Mouse (Mus musculus) intestine, postnatal 0 days (tissue): ENCODE results near the gene Hist1h2ap. TPM values are rescaled to one million over a fixed set of nuclear protein-coding genes. Genes with fewer than 3 reads are reported as not detected.
"Not testable (repeated sequence)": the region's sequence is repeated elsewhere in the genome, so short reads cannot be mapped to it uniquely, and the experiment has no call there.

Source experiments
- ATAC-seq: fragments of 200-750 bp; cut with Nextera tagmentation; 2 replicates; pipeline ENCODE4 v1.8.0; 2017; ENCODE audit warnings: mild to moderate bottlenecking, moderate TSS enrichment, moderate library complexity
- H3K27ac ChIP-seq: fragments of 300-500 bp; sonication (generic); 2 replicates; pipeline ENCODE4 v1.5.1; 2014; ENCODE audit warnings: mild to moderate bottlenecking, low read depth, low read length, moderate library complexity
- H3K27me3 ChIP-seq: fragments of 300-500 bp; sonication (generic); replicated peaks from 2 replicates; pipeline ENCODE4 v1.6.1; 2014; ENCODE audit warnings: low read length, mixed read lengths; ENCODE audit not compliant: control insufficient read depth, insufficient read depth
- H3K36me3 ChIP-seq: fragments of 300-500 bp; sonication (generic); 2 replicates; pipeline ENCODE4 v1.6.1; 2014; ENCODE audit warnings: mild to moderate bottlenecking, moderate library complexity; ENCODE audit not compliant: control insufficient read depth, insufficient read depth
- H3K4me1 ChIP-seq: fragments of 300-500 bp; sonication (generic); replicated peaks from 2 replicates; pipeline ENCODE4 v1.6.1; 2014; ENCODE audit warnings: antibody characterized with exemption, low read length, mixed read lengths; ENCODE audit not compliant: control insufficient read depth, insufficient read depth
- H3K4me2 ChIP-seq: fragments of 300-500 bp; sonication (generic); replicated peaks from 2 replicates; pipeline ENCODE4 v1.6.1; 2014; ENCODE audit warnings: low read depth, mild to moderate bottlenecking, moderate library complexity
- H3K4me3 ChIP-seq: fragments of 300-500 bp; sonication (generic); 2 replicates; pipeline ENCODE4 v1.5.1; 2014; ENCODE audit warnings: low read depth, low read length
- H3K9ac ChIP-seq: fragments of 300-500 bp; sonication (generic); 2 replicates; pipeline ENCODE4 v1.6.1; 2014; ENCODE audit warnings: mild to moderate bottlenecking, low read depth, low read length
- H3K9me3 ChIP-seq: fragments of 300-500 bp; sonication (generic); 2 replicates; pipeline ENCODE4 v1.6.1; 2016; ENCODE audit warnings: mixed run types; ENCODE audit not compliant: control insufficient read depth
- CTCF ChIP-seq: sonication (generic); IDR thresholded peaks from 2 replicates; pipeline ENCODE4 v1.5.1; 2016; ENCODE audit warnings: low read depth, mild to moderate bottlenecking, control low read depth, antibody characterized with exemption, moderate library complexity
- whole genome bisulfite sequencing: fragments of 180-500 bp; shearing (Covaris S2); extraction: QIAGEN DNeasy Blood & Tissue Kit; methylation state at CpG from one replicate; pipeline ENCODE4 v1.1.7; 2014; 5-methylcytosine and 5-hydroxymethylcytosine counted together
- polyA plus RNA-seq: library from polyadenylated mRNA; unstranded; fragments of >200 nt; fragmentation: Nextera tagmentation; extraction: Ambion mirVana; gene quantifications from 2 replicates; pipeline ENCODE4 v1.2.1, GENCODE M21; 2015

The Hist1h2ap gene
- polyA plus RNA-seq, 1 experiment from 2014 or later = 1,780 TPM

- 91% methylated on average over 7 of the region's 7 CpGs for WGBS
Measured at GRCm38 (mm10) chr13:21795584-21795983, 37.7 kb downstream of the Hist1h2ap start.

GRCm38 (mm10) chr13:21790601-21791283, 42.6 kb downstream of the Hist1h2ap start:
- ATAC-seq = peak; percentile 10; the same call in 1 of the 2 replicates
- Histone ChIP-seq H3K27me3 (no peaks in the 10 kb centered on the region), H3K4me3 (peak overlapping the region; percentile 13), H3K9ac (peak overlapping the region; percentile 46; the same call in 1 of the 2 replicates), H3K36me3 (no peaks in the 10 kb centered on the region), H3K9me3 (no peaks in the 10 kb centered on the region), H3K4me1 (0 out of 2 replicates have a peak, but pooled peaks cover 7% of the 10 kb centered on the region), H3K4me2 (peak overlapping the region; percentile 63), H3K27ac (no peak overlapping the region)
- WGBS = 5% methylated on average over 18 of the region's 18 CpGs
- TF ChIP-seq CTCF = no peak

More at GRCm38 (mm10) chr13:21795584-21795983, 37.7 kb downstream of the Hist1h2ap start:
- Histone ChIP-seq H3K9ac (no peak overlapping the region), H3K4me1 (no peaks in the 10 kb centered on the region), H3K4me2 (no peak overlapping the region), H3K9me3 (no peaks in the 10 kb centered on the region), H3K4me3 (no peak overlapping the region), H3K27ac (no peak overlapping the region), H3K36me3 (no peaks in the 10 kb centered on the region), H3K27me3 (no peaks in the 10 kb centered on the region)
- no peak for TF ChIP-seq CTCF
- ATAC-seq = no peak

GRCm38 (mm10) chr13:21789925-21790324, 43.4 kb downstream of the Hist1h2ap start:
- Histone ChIP-seq H3K4me1 (0 out of 2 replicates have a peak, but pooled peaks cover 7% of the 10 kb centered on the region), H3K4me2 (no peak overlapping the region), H3K9me3 (no peaks in the 10 kb centered on the region), H3K36me3 (no peaks in the 10 kb centered on the region), H3K9ac (no peak overlapping the region), H3K27ac (no peak overlapping the region), H3K27me3 (no peaks in the 10 kb centered on the region), H3K4me3 (no peak overlapping the region)
- 45% methylated on average over 6 of the region's 6 CpGs for WGBS
- no peak for ATAC-seq
- TF ChIP-seq CTCF = no peak

GRCm38 (mm10) chr13:21787760-21788593, 45.3 kb downstream of the Hist1h2ap start:
- Histone ChIP-seq H3K36me3 (no peaks in the 10 kb centered on the region), H3K27me3 (no peaks in the 10 kb centered on the region), H3K4me1 (peaks cover 12% of the 10 kb centered on the region; the same call in 1 of the 2 replicates), H3K9ac (0 out of 2 replicates have a peak overlapping the region, but pooled peaks have one; percentile 1), H3K4me3 (no peak overlapping the region), H3K9me3 (no peaks in the 10 kb centered on the region), H3K4me2 (peak overlapping the region; percentile 61), H3K27ac (no peak overlapping the region)
- WGBS = 39% methylated on average over 13 of the region's 21 CpGs
- no peak for TF ChIP-seq CTCF
- no peak; the same call in 1 of the 2 replicates for ATAC-seq

- H3K36me3 ChIP-seq, H3K9me3 ChIP-seq, H3K27me3 ChIP-seq: not testable (repeated sequence)
- peaks cover 17% of the 10 kb centered on the region; the same call in 1 of the 2 replicates for H3K4me1 ChIP-seq
- peak within 1 kb of the TSS; percentile 39 for H3K4me3 ChIP-seq
- WGBS = under 1% methylated on average over 36 of the region's 63 CpGs
- peak within 1 kb of the TSS; percentile 68; the same call in 1 of the 2 replicates for H3K27ac ChIP-seq
- peak; percentile 92 for ATAC-seq
- peak within 1 kb of the TSS; percentile 61 for H3K4me2 ChIP-seq
- H3K9ac ChIP-seq = 0 out of 2 replicates have a peak within 1 kb of the TSS, but pooled peaks have one; percentile 1
Measured at GRCm38 (mm10) chr13:21786899-21787629, 46.2 kb downstream of the Hist1h2ap start, which contains the start of the genes Hist1h2an and Hist1h2bp. TSS of gene Hist1h2an (minus strand) at chr13:21787218. TSS of gene Hist1h2bp (plus strand) at chr13:21787461.
